Mouse (Mus musculus) lung, adult 2 months (tissue): ENCODE measurements around the gene Rnf138rt1. TPM values are rescaled to one million over a fixed set of nuclear protein-coding genes. Genes with fewer than 3 reads are reported as not detected.

Experiments used
- DNase-seq: peaks from one replicate; pipeline ENCODE4 v3.0.0; 2022
- H3K4me1 ChIP-seq: fragments of 200-500 bp; 2 replicates; pipeline ENCODE4 v1.6.1; 2011; ENCODE audit warnings: low read length; ENCODE audit not compliant: control insufficient read depth, insufficient read depth
- H3K4me3 ChIP-seq: fragments of 200-500 bp; replicated peaks from 2 replicates; pipeline ENCODE3; 2011; ENCODE audit warnings: low read depth, mild to moderate bottlenecking, control low read depth, low read length; ENCODE audit errors: extremely low read depth
- CTCF ChIP-seq: fragments of 200-500 bp; IDR thresholded peaks from 2 replicates; pipeline ENCODE4 v1.5.1; 2011; ENCODE audit warnings: mild to moderate bottlenecking, low read length, control low read depth; ENCODE audit not compliant: insufficient read depth
- POLR2A ChIP-seq: fragments of 200-500 bp; IDR thresholded peaks from 2 replicates; pipeline ENCODE4 v1.6.1; 2011; ENCODE audit warnings: low read depth, mild to moderate bottlenecking, control low read depth, low read length, borderline replicate concordance; ENCODE audit errors: extremely low read depth
- WGBS: fragments of 180-500 bp; shearing (Covaris S2); methylation state at CpG from one replicate; pipeline ENCODE4 v1.1.7; 2018; 5-methylcytosine and 5-hydroxymethylcytosine counted together
- polyA plus RNA-seq: library from polyadenylated mRNA; depleted of rRNA; stranded (reverse); fragments of >200 nt; gene quantifications from 2 replicates; pipeline ENCODE4 v1.2.3, GENCODE M21; 2012; rRNA removed

Gene Rnf138rt1
- polyA plus RNA-seq, 1 experiment: 0.26 TPM

DNA sequence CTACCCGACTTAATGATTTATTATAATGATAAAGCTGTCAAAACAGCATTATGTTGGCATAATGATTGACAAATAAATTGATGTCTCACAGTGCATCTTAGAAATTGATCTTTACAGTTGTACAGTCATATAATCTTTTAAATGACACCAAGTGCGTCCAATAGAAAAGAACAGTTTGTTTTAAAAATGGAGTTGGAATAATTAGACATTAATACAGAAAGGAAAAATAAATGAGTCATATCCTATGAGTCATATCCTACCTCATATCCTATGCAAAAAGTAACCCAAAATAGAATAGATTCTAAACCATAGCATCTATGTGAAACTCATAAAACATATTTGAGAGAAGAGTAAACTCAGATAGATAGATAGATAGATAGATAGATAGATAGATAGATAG is 40.5 kb downstream of the Rnf138rt1 start:
- no peak overlapping the region for H3K4me3 ChIP-seq
- 44% methylated on average over 2 of the region's 2 CpGs for WGBS
- H3K4me1 ChIP-seq: no peaks in the 10 kb centered on the region
- DNase-seq: no peak
- TF ChIP-seq POLR2A: no peak
- TF ChIP-seq CTCF: no peak

Other genes with a start within 250 kb of the Rnf138rt1 start
- gene Grpr, start 211.7 kb downstream of the Rnf138rt1 start, polyA plus RNA-seq: 0.06 and 0.07 TPM in 2 replicates
- gene Ap1s2, start 147.7 kb upstream of the Rnf138rt1 start, polyA plus RNA-seq: 4.1 and 6.6 TPM in 2 replicates
- gene Zrsr2, start 197.3 kb upstream of the Rnf138rt1 start, polyA plus RNA-seq: 9.7 and 13.5 TPM in 2 replicates